Mouse (Mus musculus): ENCODE results near the gene Far2.

DNA sequence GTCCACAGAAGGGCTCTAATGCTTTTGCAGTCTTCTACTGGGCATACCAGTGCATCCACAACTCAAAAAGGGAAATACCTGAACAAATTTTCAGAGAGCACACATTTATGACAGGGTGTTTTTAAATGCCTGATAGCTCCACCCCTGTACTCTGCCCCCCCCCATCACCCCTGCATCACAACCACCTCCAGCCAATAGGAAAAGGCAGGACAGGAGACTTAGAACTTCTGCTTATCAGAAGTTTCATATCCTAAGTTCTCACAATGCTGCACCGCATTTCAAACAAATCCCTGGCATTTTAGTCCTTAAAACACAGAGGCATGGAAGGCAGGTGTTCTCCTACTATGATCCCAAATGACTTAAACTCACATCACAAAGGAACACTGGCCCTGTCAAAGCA is 55.4 kb downstream of the Far2 start:
- TF ChIP-seq CTCF (IDR thresholded peaks at IDR 0.05; ENCODE audit: borderline replicate concordance, insufficient read depth, low read depth, low read length) (no peak), POLR2A (IDR thresholded peaks at IDR 0.05; ENCODE audit: borderline replicate concordance, insufficient read depth, low read length) (no peak)
